Comparison of ENCODE assay signal across 8 mouse cellular contexts in genomic region chr4:65122841-65123240, GRCm38 (mm10). TPM values are rescaled to one million over a fixed set of nuclear protein-coding genes. Genes with fewer than 3 reads are reported as not detected.
DNase-seq lines count a peak whose midpoint lies in the region; ATAC-seq lines count a peak whose summit lies in the region.

No protein-coding gene starts in this region.

- peak; percentile 61 for DNase-seq in brain, adult 2 months (ENCODE audit: low read depth, low spot score)
- peak; percentile 92 for DNase-seq in midbrain, embryonic 11.5 days (ENCODE audit: low spot score, missing footprints)
- no peak for DNase-seq in layer of hippocampus, postnatal 36 days
- no peak for DNase-seq in spleen, postnatal 14 days (ENCODE audit: low spot score in 2 of 2)

- 0 out of 2 replicates have a peak overlapping the region, but pooled peaks have one; percentile 91 for H3K4me2 ChIP-seq in intestine, embryonic 15.5 days (replicated peaks)
- no peak overlapping the region for H3K4me2 ChIP-seq in intestine, embryonic 16.5 days (ENCODE audit: low read depth, low read length)
- 0 out of 2 replicates have a peak overlapping the region, but pooled peaks have one; percentile 94 for H3K4me2 ChIP-seq in forebrain, embryonic 12.5 days
- no peak overlapping the region for H3K4me2 ChIP-seq in midbrain, embryonic 11.5 days

- no peaks in the 10 kb centered on the region for H3K36me3 ChIP-seq in intestine, embryonic 15.5 days
- no peaks in the 10 kb centered on the region for H3K36me3 ChIP-seq in intestine, embryonic 16.5 days (ENCODE audit: control insufficient read depth, insufficient read depth, low read length)
- H3K36me3 ChIP-seq in forebrain, embryonic 12.5 days (replicated peaks), result no peaks in the 10 kb centered on the region
- no peaks in the 10 kb centered on the region for H3K36me3 ChIP-seq in midbrain, embryonic 11.5 days (ENCODE audit: control insufficient read depth, insufficient read depth, low read length)

- peaks cover 16% of the 10 kb centered on the region for H3K27me3 ChIP-seq in intestine, embryonic 15.5 days (replicated peaks)
- peaks cover 7% of the 10 kb centered on the region for H3K27me3 ChIP-seq in intestine, embryonic 16.5 days (replicated peaks; ENCODE audit: control insufficient read depth, insufficient read depth, low read length)
- H3K27me3 ChIP-seq in forebrain, embryonic 12.5 days, result peaks cover 13% of the 10 kb centered on the region
- H3K27me3 ChIP-seq in midbrain, embryonic 11.5 days (ENCODE audit: control insufficient read depth, insufficient read depth, low read length), result peaks cover 5% of the 10 kb centered on the region

- H3K9me3 ChIP-seq in intestine, embryonic 15.5 days, result no peaks in the 10 kb centered on the region
- H3K9me3 ChIP-seq in intestine, embryonic 16.5 days (ENCODE audit: control insufficient read depth, low read length), result no peaks in the 10 kb centered on the region
- H3K9me3 ChIP-seq in forebrain, embryonic 12.5 days, result no peaks in the 10 kb centered on the region
- H3K9me3 ChIP-seq in midbrain, embryonic 11.5 days (ENCODE audit: control insufficient read depth, low read length), result no peaks in the 10 kb centered on the region

- H3K9ac ChIP-seq in intestine, embryonic 15.5 days, result no peak overlapping the region
- no peak overlapping the region for H3K9ac ChIP-seq in intestine, embryonic 16.5 days (ENCODE audit: low read depth, low read length)
- no peak overlapping the region for H3K9ac ChIP-seq in forebrain, embryonic 12.5 days
- H3K9ac ChIP-seq in midbrain, embryonic 11.5 days (ENCODE audit: low read length), result no peak overlapping the region

- H3K4me1 ChIP-seq in intestine, embryonic 15.5 days (replicated peaks), result peaks cover 10% of the 10 kb centered on the region
- peaks cover 7% of the 10 kb centered on the region; the same call in 1 of the 2 replicates for H3K4me1 ChIP-seq in intestine, embryonic 16.5 days (ENCODE audit: control insufficient read depth, insufficient read depth, low read length)
- H3K4me1 ChIP-seq in forebrain, embryonic 12.5 days, result peaks cover 26% of the 10 kb centered on the region
- H3K4me1 ChIP-seq in midbrain, embryonic 11.5 days (ENCODE audit: control insufficient read depth, insufficient read depth, low read length), result peaks cover 9% of the 10 kb centered on the region

- no peak overlapping the region for H3K27ac ChIP-seq in intestine, embryonic 15.5 days
- H3K27ac ChIP-seq in intestine, embryonic 16.5 days (ENCODE audit: low read length), result no peak overlapping the region
- no peak overlapping the region for H3K27ac ChIP-seq in forebrain, embryonic 12.5 days
- H3K27ac ChIP-seq in midbrain, embryonic 11.5 days (ENCODE audit: low read depth, low read length), result no peak overlapping the region

- H3K4me3 ChIP-seq in intestine, embryonic 15.5 days (replicated peaks), result no peak overlapping the region
- H3K4me3 ChIP-seq in intestine, embryonic 16.5 days (ENCODE audit: low read length), result no peak overlapping the region
- H3K4me3 ChIP-seq in forebrain, embryonic 12.5 days (replicated peaks), result no peak overlapping the region
- no peak overlapping the region for H3K4me3 ChIP-seq in midbrain, embryonic 11.5 days (ENCODE audit: low read depth, low read length)

- ATAC-seq in intestine, embryonic 15.5 days, result no peak
- ATAC-seq in intestine, embryonic 16.5 days, result no peak
- no peak for ATAC-seq in forebrain, embryonic 12.5 days (ENCODE audit: low FRiP score)
- ATAC-seq in midbrain, embryonic 11.5 days (ENCODE audit: low FRiP score), result no peak
- ATAC-seq in frontal cortex, adult (ENCODE audit: low TSS enrichment), result no peak

- 0% methylated on average over 2 of the region's 2 CpGs for WGBS in intestine, embryonic 15.5 days
- 1% methylated on average over 2 of the region's 2 CpGs for WGBS in intestine, embryonic 16.5 days
- WGBS in forebrain, embryonic 12.5 days, result 0% methylated on average over 2 of the region's 2 CpGs
- 3% methylated on average over 2 of the region's 2 CpGs for WGBS in midbrain, embryonic 11.5 days

RNA-seq across cellular contexts. Expression of gene Pappa, which starts 1.1 kb away (rescaled TPM):
- polyA plus RNA-seq in intestine, embryonic 15.5 days (2015; fragmentation: Nextera tagmentation; extraction: Ambion mirVana), result 0.74 and 0.82 TPM in 2 replicates
- polyA plus RNA-seq in intestine, embryonic 16.5 days (2015; fragmentation: Nextera tagmentation; extraction: Ambion mirVana), result 0.53 and 0.61 TPM in 2 replicates
- polyA plus RNA-seq in forebrain, embryonic 12.5 days (2016; fragmentation: Nextera tagmentation; extraction: Ambion mirVana), result 2.4 and 2.5 TPM in 2 replicates
- 2.8 and 3.0 TPM in 2 replicates for polyA plus RNA-seq in midbrain, embryonic 11.5 days (2014; fragmentation: Nextera tagmentation; extraction: Ambion mirVana)
- total RNA-seq in layer of hippocampus, postnatal 36 days (2021), result 1 to 10 TPM; 1.4 TPM

Comparison
In these comparisons a context has a peak if more than half of its experiments do, and no peak if none do; other contexts are left out.
1. H3K4me2 ChIP-seq: peak in intestine, embryonic 15.5 days (single experiment) and forebrain, embryonic 12.5 days (single experiment); none in intestine, embryonic 16.5 days (single experiment) and midbrain, embryonic 11.5 days (single experiment).
2. DNase-seq: peak in brain, adult 2 months (single experiment) and midbrain, embryonic 11.5 days (single experiment); none in layer of hippocampus, postnatal 36 days (0 of 2) and spleen, postnatal 14 days (0 of 2).